Mouse (Mus musculus) heart, postnatal 4 days (tissue): ENCODE data around the gene Sec31a. TPM values are rescaled to one million over a fixed set of nuclear protein-coding genes. Genes with fewer than 3 reads are reported as not detected.
"Not testable (repeated sequence)": the region's sequence is repeated elsewhere in the genome, so short reads cannot be mapped to it uniquely, and the experiment has no call there.

Experiments
- DNase-seq: peaks from one replicate; pipeline ENCODE4 v3.0.0; 2021
- total RNA-seq, 2 experiments: library from RNA; stranded (reverse); gene quantifications; 2 replicates each; pipeline ENCODE4 v1.2.3; 2021

The Sec31a gene
- total RNA-seq = 100 to 1,000 TPM; 156 to 166 TPM

DNA sequence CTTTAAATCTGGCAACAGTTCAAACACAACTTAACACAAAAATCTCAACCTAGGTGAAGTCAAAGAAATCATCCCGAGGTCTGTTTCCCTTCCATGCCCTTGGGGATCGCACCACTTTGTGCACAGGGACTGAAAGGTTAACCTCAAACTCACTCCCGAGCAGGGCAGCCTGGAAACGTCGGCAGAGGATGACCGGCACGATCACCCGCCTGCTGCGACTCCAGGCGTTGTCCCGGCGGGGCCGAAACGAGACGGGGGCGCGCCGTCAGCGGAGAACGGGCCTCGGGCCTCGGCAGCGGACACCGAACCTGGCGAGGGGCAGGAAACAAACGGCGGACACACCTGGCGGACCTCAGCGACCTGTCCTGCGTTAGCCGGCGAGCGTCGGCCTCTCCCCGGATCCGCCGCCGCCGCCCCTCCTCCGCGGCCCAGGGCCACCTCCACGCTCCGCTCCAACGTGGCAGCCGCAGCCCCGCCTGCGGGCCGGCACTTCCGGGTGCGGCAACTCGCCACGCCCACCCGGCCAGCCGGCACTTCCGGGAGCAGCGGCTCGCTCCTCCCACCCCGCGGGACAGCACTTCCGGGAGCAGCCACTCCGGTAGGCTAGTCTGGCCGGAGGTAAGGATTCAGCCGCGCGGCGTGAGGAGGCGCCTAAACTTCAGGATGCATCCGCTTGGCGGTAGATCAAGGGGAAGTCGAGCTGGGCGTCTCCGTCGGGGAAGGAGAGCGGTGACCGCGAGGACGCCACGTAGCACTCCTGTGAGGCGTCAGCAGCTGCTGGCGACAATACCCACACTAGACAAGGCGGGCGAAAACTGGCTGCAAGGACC, at the start of gene Sec31a:
Gene Sec31a, minus strand, starts transcription at position 474 of the 830 bp plus-strand sequence.
- peak; percentile 99 for DNase-seq

DNA sequence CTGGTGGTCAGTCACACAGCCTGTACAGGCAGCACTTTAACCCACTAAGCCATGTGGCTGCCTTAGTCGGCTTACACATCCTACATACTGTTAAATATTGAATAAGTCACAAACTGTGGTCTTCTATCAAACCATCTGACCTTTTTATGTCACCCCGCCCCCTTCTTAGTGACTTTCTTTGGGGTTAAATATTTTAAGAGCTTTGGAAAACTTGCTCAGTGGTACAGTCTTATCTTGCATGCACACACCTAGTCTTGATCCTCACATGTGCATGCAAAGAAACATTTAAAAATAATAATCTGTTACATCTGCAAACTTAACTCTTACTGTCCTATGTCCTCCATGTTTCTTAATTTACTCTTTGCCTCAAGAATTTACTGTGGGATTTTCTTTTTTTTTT, 46.3 kb upstream of the Sec31a start:
- no peak for DNase-seq

DNA sequence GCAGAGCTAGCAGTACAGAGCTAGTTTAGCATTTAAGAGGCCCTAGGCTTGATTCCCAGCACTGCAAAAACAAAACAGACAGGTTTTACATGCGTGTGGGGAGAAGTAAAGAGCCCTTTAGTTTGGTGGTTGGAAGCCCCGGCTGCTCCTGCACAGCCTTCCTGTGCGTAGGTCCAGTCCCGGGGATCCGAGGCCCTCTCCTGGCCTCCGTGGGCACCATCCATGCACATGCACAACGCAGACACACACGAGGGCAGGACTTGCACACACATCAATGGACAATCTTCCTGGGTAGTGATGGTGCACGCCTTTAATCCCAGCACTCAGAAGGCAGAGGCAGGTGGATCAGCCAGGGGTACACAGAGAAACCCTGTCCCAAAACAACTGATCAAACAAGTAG, 45.5 kb upstream of the Sec31a start:
- no peak for DNase-seq

DNA sequence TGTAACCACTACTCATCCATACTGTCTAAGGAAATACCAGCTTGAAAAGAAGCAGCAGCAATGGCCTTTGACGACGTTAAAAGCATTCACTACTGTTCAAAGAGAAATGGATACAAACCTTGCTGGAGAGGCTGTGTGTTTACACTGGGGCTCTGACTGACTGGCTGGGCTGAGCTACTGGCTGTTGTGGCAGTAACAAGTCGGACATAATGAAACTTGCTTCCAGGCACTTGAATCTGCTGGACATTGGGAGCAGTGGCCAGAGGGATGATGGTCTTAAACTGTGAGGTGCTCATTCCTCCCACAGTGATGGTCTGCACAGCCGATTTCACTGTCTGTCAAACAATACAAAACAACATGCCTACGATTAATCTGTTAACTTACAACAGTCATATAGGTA, 43.4 kb upstream of the Sec31a start:
- no peak for DNase-seq

DNA sequence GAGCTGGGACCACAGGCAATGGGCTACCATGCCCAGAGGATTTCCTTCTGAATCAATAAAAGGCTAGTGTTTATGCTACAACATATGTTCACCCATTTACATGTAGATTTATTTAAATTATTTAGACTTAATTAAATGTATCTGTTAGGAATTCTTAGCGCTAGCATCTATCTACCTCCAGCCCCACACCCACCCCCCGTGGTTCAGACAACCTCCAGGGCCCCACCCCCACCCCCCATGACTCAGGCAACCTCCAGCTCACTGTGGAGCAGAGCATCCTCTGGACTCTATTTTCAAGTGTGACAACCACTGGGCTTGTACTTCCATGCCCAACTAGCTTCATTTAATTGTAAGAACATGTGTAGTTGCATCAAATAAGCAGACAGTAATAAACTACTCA, 35.8 kb upstream of the Sec31a start:
- no peak for DNase-seq

DNA sequence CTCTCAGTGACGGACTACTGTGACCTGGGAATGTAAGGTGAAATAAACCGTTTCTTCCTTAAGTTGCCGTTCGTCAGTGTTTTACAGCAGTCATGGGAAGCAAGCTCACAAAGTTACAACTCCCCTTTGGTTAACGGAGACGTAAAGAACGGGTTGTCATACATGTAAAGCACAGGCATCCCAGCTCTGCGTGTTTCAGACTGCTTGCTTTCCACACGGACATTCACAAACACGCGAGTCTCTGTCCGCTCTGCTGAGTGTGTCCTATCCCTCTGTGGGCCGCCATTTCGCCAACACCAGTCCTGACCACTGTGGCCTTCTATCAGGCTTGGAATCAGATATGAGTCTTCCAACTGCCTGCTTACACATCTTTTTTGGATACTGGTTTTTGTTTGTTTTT, 22.8 kb upstream of the Sec31a start:
- DNase-seq = no peak

DNA sequence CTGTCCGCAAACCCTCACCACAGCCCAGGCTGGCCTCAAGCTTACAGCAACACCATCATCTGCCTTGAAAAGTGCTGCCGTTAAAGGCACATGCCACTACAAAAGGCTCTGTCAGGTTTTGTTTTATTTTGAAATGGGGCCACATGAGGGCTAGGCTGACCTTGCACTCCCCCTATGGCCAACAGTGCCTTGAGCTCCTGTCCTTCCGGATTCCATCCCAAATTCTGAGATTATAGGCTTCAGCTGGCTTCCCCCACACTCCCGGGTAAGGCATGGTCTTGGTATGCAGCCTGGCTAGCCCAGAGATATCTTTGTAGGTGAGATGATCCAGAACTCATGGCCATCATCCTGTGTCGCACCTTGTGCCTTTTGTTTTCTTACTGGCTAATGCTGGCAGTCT, 21.9 kb upstream of the Sec31a start:
- no peak for DNase-seq

DNA sequence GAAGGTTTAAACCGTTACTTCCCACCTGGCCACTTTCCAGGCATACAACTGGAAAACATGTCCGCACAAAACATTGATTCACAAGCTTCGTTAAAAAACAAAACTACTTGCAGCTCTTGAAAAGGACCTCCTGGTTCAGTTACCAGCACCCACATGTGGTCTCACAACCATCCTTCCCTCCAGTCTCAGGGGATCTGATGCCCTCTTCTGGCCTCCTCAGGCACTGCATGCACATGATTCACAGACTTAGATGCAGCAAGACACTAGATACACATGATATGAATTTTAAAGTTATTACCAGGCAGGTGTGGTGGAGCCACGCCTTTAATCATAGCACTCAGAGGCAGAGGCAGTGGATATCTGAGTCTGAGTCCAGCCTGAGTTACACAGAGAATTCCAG, 21.1 kb upstream of the Sec31a start:
- DNase-seq = no peak

DNA sequence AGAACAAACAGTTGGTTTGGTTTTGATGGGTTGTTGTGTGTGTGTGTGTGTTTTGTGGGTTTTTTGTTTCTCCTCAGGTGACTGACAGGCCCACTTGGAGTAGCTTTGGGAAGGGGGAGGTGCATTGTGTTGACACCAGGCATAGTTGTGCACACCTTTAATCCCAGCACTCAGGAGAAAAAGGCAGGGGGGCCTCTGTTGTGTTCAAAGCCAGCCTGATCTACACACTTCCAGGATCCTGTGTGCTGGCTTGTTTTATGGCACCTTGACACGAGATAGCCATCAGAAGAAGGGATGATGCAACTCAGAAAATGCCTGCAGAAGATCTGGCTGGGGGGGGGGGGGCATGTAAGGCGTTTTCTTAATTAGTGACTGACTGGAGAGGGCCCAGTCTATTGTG, 14.9 kb upstream of the Sec31a start:
- DNase-seq = no peak

DNA sequence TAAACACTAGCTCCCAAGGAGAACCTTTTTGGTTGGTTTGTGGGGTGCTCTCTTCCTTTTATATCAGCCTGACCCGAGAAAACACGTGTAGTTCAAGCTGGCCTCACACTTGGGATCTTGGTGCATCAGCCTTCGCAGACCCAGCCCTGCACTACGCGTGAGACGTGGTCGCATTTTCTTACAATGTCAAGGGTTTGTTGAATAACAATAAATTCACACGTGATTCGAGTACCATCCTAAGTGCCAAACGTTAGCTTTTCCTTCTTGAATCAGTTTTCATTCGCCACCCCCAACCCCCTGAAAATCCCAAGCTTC, 14.0 kb upstream of the Sec31a start:
- DNase-seq = no peak

DNA sequence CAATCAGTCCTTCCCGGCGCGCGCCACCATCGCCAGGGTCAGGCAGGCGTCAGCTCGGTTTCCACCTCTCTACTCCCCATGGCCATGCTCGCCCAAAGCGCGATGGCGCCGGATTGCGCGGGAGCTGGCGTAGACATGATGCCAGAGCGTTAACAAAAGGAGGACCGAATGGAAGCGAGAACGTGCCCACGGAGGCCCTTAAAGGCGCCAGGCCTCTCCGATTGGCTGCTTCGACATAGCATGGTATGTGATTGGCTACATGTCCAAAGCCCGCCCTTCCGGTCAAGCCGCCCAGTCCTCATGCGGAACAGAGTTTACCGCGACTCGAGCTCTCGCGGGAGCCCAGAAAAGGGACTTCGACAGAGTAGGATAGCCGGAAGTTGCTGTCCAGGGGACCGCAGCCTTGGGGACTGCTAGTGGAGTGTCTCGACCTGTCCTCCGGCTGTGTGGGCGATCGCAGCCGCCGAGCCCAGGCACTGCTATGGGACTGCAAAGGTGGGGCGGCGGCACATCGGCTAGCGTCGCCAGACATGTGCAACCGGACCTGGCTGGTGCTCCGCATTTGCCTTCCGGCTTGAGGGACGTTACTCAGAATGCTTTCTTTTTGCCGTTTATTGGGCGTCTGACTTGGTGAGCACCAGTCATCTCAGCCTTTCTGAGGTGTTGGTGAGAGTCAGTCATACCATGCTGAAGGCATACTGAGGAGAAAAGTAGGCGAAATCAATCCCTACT, 13.5 kb upstream of the Sec31a start:
- peak; percentile 94 for DNase-seq

DNA sequence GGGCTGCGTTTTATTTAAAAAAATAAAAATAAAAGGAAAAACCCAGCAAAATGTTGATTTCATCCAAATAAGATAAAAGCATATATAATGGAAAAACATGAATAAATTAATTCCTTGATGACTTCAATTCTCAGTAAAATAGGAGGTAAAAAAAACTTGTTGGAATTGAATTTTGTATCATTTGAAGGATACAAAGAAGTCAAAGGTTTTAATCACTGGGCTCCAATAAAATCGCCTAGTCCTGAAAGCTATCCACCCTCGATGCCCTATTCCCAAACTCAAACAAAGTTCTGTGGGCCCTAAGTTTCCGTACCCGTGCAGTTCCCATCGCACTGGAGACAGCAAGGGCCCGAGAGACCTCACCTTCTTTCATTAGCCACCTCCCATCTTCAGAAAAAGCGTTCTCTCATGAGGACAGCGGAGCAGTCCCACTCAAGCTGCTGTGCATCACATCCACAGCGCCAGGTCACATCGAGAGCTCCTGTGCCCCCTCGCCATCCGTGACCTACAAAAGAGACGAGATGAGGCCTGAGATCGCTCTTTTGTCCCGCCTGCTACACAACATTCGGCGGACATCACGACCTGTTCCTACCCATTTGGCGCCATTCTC, 12.8 kb upstream of the Sec31a start:
- no peak for DNase-seq

DNA sequence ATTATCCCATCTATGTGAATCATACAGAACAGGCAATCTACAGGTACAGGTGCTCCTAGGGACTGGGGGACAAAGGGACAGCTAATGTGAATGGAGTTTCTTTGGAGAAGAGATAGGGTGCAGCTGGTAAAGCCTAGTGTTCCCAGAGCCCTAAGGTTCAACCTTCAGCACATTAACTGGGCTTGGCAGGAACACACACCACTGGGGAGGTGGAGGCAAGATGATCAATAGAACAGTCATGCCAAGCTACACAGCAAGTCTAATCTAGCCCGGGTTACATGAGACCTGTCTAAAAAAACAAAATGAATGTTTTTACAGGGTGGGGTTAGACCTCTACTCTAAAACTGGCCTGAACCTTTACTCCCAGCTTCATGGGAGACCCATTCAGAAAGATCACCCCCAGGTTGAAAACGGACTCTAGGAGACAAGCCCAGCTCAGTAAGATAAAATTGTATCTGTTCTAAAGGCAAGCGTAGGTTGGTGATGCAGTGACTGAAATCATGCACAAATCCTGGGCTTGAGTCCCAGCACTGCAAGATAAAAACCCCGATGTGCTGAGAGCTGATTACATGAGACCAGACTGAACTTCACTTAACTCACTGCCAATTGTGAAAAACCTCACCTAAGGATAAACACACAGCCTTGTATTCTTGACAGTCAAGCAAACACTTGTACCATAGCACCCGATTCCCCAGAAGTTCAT, 12.1 kb upstream of the Sec31a start:
- no peak for DNase-seq

DNA sequence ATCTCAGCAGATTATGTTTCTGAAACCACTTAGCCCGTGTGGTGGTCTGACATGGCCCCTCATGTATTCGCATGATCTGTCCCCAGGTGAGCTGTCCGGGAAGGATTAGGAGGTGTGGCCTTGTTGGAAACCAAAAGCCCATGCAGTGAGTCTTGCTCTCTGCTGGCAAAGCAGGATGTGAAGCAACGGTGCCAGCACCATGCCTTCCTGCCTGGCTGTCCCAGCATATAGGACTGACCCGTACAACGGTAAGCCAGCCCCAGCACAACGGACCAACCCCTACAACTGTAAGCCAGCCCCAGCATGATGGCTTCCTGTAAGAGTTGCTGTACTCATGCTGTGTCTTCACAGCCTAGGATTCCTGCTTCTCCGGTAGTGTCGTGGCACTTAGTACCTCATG, 11.2 kb upstream of the Sec31a start:
- DNase-seq = no peak

DNA sequence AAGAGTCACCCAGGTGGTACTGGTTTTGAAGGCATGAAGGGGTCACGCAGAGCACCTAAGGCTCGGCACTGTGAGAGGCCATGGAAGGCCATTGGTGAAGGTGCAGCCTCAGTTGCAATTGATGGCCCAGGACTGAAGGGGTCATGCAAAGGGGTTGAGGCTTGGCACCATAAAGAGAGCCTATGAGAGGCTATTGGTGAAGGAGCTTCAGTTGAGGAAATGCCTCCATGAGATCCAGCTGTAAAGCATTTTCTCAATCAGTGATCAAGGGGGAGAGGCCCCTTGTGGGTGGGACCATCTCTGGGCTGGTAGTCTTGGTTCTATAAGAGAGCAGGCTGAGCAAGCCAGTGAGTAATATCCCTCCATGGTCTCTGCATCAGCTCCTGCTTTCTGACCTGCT, 9.8 kb upstream of the Sec31a start:
- DNase-seq = not testable (repeated sequence)

DNA sequence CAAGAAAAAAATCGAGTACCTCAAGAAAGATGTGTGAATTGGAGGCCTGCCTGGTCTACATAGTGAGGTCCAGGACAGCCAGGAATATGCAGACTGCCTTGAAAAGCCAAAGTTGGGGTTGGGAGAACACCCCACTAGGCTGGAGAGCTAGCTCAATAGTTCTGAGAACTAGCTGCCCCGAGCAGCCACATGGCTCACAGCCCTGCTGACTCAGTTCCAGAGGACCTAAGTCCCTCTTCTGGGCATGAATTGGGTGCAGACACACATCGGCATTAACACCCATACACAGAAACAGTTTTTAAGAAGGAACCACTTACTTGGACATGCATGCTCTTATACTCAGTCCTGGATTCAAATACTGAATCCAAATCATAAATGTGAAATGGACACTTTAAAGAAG, 8.2 kb upstream of the Sec31a start:
- no peak for DNase-seq

DNA sequence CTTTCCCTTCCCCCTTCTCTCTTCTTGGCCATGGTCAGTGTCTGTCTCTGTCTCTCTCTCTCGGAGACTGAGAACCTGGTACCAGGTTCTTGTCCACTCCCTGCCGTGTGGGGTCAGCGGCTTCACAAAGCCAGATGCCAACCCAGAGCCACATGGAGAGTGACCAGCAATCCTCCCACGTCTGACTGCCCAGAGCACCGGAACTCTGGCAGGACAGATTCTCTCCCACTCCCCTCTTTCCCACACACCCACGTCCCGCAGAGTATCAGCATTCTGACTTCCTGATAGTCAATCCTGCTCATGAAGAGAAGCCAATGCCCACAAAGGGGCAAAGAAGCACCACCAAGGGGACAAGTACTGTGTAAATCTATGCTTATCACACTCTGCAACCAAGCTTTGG, 7.6 kb upstream of the Sec31a start:
- no peak for DNase-seq

DNA sequence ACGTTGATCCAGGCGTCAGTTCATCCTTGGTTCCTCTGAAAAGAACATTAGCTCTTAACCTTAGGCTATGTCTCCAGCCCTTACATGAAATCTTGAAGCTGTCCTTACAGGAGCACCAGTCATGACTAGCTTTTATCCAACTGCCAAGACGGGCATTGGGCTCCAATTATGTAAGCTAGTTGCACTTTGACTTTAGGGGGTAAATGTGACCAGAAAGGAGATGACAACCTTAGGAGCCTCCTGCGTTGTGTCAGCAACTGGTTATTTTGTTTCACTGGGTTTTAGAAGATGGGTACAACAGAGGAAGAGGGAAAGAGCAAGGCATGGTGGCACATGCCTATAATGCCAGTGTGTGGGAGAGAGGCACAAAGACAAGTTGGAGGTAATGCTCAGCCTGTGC, 2.8 kb upstream of the Sec31a start:
- no peak for DNase-seq

DNA sequence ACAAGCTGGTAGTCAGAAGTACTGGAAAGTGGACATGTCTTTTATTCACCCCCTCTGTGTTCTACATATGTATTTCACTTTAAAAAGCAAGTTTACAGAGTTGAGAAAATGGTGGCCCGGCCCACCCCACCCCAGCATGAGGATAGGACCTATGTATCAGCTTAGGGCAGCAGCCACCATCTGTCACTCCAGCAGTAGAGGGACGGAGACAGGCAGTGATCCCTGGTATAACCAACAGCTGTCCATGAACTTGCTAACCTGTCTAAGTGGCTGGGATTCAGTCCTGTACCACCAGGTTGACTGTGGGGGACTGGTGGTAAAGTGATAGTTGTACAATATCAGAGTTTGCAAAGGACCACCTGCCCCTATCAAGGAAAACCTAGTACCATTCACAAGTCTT, 2.0 kb upstream of the Sec31a start:
- DNase-seq = no peak

DNA sequence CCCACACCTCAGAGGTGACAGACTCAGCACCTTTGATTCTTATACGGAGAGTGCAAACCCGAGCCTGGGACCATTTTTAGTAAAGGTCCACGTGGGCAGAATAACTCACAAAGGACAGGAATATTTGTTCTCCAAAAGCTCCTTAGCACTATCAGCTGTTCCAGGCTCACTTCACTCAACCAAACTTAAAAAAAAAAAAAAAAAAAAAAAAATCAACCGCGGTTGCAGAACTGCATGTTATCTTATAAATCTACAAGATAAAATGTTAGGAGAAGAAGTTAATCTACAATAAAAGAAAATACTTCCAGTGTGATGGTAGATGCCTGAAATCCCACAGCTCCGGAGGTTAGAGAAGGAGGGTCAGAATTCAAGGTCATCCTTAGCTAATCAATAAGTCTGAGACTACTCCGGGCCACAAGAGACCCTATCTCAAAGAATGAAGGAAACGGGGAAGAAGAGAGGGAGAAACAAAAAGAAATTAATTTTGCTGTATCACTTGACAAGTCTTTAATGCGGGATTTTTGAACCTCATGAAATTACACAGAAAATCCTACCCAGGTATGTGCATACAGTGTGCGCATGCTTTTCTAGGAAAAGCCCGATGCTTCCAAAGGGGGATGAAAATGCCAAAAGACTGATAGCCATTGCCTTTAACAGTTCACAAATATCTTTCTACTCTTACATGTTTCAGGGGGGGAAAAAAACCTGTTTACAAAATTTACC, 1.4 kb downstream of the Sec31a start:
- no peak for DNase-seq

DNA sequence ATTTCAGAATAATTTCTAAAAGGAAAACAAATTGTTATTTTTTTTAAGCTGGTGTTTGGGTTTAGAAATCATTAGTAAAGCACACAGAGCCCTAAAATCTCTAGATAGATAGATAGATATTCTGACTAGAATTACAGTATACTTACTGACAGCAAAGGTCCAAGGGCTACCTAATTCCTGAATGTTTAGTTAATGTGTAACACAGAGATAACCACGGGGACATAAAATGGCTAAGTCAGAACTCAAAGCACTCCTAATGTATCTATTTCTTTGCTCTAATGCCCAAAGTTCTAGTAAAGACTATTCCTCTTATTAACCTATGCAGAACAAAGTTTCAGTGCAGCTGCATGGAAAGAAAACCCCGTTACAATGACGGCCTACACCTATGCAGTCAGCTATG, 3.1 kb downstream of the Sec31a start:
- no peak for DNase-seq

DNA sequence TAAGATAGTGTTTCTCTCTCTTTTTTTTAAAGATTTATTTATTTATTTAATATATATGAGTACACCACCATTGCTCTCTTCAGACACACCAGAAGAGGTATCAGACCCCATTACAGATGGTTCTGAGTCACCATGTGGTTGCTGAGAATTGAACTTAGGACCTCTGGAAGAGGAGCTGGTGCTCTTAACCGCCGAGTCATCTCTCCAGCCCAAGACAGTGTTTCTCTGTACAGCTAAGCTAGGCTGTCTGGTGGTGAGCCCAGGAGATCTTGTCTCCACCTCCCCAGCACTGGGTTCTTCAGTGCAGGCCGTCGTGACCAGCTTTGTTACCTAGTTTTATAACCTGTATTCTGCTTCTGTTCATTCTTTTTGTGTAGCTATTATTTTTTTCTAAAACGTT, 5.8 kb downstream of the Sec31a start:
- DNase-seq = no peak

DNA sequence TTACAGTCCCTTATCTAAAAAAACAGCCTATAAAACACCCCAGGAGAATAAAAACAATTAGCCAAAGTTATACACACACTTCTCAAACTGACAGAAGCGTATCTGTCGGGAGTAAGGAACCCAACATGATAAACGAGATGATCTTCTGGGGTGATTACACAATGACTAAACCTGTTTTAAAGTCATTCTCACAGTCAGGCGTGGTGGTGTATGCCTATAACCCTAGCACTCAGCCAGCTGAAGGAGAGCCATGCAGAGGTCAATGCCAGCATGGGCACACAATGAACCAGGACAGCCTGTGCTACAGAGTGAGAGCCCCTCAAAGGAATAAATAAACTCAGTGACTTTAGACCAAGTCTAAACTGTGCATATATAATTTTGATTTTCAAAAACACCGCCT, 7.5 kb downstream of the Sec31a start:
- DNase-seq = no peak
